Mouse (Mus musculus) testis, adult 2 months (tissue): ENCODE data around the gene Prrt1.

Experiments
- CTCF ChIP-seq: fragments of 200-500 bp; IDR thresholded peaks from 2 replicates; pipeline ENCODE4 v1.5.1; 2012; ENCODE audit warnings: low read depth, mild to moderate bottlenecking, inconsistent platforms, low read length, moderate library complexity; ENCODE audit not compliant: control insufficient read depth, insufficient read depth, insufficient replicate concordance
- POLR2A ChIP-seq: fragments of 200-500 bp; IDR thresholded peaks from 2 replicates; pipeline ENCODE4 v1.6.1; 2012; ENCODE audit warnings: low read depth, mild to moderate bottlenecking, inconsistent platforms, low read length, moderate library complexity; ENCODE audit not compliant: control insufficient read depth

- TF ChIP-seq POLR2A (no peak), CTCF (no peak)
Measured at GRCm38 (mm10) chr17:34629221-34629751, at the start of gene Prrt1.
